Mouse (Mus musculus) neutrophil, adult 5-6 weeks (primary cell): ENCODE measurements at regions not wholly inside any gene's neighbourhood (a gene's known extent, or its start where the extent isn't known, plus 50 kb on each side); places are given as distances from the start of the nearest gene placed in this dataset.

Source experiments
- ATAC-seq: fragments of 151-379, 151-347 bp; 2 replicates; pipeline ENCODE4 v1.8.0; 2017; ENCODE audit warnings: mild to moderate bottlenecking, moderate TSS enrichment; ENCODE audit not compliant: insufficient number of reproducible peaks, poor library complexity, low FRiP score, severe bottlenecking; ENCODE audit errors: extremely low read depth

DNA sequence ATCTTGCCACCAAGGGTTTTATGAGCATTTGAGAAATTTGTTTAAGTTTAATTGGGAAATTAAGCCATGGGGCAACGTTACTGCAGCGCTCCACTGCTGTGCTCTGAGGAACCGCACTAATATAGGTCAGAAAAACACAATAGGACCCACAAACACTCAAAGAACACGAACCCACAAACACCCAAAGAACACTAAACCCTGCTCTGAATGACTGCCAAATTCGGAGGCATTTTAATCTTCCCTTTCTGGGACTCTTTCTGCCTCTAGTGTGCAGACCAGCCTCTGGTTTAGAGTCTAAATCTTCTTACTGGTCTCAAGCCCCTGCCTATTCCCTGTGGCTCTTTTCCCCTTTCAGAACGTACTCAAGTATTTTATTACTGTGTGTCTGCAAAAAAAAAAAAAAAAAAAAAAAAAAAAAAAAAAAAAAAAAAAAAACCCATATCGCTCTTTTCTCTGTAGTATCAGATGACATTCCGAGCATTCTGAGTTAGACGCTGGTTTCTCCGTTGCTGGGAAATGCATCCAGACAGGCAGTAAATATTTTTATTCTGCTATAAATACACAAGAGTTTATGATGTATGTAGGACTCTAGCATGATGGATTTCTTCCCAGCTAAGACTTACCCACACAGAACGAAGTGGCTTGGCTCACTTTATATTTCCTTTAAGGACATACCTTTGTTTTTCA is 186.7 kb upstream of the Ednrb start:
- no peak for ATAC-seq

DNA sequence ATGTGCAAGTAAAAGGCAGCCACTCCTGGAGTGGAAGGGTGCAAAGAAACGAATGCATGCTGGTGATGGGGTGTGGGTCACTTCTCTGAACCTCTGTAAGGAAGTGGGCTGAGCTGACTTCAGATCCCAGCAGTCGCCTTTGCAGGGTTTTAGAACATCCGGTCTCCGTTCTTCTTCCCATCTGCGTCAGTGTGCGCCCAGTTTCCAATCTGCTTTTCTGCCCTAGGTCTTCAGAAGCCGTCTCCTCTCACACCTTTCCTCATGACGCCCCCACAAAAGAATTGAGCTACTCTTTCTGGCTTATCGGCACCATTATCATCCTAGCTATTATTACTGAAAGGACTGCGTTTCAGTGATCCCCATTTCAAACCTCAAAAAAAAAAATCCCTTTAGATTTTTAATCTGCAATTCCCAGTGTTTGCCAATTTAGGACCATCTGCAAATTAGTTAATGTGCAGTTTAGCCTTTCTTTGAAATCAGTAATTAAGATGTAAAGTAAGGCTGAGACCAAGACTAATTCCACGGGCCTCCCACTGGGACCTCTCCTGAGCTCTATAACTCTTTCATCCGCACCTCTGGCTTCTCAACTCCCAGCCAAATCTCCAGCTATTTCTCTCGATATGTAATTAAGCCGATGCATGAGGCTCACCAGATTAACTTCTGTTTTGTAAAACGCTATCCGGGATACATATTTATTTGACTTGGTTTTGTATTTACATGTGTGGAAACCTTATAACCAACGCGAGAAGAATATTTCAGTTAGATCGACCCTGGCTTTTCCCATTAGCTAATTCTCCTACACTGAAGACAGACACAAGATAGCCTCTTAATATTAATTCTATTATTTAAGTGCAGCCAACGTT is 185.7 kb upstream of the Ednrb start:
- ATAC-seq: no peak

DNA sequence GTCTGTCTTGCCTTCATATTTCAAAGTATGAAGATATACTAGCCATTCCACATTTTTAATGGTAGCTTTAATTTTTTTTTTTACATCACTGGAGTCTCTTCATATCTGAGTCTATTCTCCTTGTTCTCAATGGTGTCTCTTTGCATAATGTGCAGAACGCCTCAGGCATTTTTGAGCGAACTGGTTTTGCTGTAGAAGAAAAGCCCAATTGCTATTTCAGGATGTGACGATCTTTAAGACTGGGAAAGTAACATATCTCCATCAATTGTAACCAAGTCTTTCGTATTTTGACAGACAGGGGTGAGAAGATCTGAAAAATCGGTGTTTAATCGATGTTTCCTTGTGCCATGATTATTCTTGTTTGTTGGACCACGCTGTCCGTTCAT is 183.7 kb upstream of the Ednrb start:
- no peak for ATAC-seq

DNA sequence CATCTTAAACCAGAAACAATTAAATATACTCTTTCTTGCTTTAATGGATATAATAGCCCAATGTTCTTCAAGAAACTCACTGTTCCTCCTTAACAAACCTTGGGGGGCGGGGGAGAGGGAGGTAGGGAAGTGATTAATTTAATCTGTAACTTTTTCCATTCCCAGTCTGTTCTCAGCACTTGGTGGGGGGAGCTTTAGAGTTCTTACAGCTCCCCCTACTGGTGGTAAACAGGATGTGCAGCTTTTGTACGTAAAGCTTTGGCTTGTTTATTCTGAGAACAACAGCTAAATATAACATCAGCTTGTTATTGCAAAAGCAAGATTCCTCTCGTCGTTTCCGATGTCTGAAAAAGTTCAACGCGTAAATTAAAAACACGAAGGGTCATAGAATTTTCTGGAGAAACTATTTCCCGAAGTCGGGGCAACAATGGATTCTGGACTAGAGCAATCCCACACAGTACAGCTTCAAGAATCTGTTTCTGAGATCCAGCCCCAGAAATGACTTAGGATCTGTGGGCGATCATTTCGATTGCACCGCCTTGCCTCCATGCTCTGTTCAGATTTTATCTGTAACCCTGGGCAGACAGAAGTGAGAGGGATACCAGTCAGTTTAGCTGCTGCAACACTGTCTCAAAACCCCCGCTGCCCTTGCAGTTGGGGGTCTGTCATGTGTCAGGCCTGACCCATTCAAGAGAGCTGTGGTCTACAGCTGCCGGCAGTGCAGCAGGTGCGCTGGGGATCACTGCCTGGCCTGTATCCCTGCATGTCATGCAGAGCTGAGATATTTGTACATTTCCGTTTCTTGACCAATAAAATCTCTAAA is 183.1 kb upstream of the Ednrb start:
- ATAC-seq: peak; percentile 55

DNA sequence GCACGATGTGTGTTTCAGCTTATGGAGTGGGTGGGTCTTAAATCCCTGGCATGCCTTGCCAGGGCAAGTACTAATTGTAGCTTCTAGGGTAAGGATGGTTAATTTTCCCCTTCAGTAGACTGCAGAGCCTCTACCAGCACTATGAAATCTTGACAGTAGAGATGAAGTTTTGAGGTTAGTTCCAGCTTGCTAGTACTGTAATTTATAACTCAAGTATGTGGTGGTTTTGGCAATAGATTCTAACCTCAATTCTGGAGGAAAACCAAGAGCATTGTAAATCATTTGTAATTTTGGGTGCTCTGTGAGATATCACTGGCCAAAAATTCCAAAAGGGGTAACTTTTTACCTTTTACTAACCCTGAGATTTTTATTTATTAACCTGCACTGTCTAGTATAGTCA is 164.3 kb upstream of the Ednrb start:
- ATAC-seq: no peak

DNA sequence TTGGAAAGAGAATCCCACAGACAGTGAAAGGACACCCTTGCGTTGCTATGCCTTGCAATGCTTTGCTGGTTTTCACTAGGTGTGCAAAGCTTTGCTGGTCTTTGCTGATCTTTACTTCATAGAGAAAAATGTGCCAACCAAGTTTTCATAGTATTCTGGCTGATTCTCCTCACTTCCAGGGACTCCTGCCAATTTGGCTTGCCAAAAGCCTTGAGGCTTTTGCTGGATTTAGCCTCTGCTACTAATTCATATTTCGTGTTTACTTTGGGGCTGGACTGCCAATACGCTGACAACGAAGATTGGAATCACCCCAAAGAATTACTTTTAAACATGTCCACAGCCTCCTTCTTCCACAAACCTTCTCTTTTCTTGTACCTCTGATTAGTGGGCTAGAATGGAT is 162.2 kb upstream of the Ednrb start:
- ATAC-seq: no peak

DNA sequence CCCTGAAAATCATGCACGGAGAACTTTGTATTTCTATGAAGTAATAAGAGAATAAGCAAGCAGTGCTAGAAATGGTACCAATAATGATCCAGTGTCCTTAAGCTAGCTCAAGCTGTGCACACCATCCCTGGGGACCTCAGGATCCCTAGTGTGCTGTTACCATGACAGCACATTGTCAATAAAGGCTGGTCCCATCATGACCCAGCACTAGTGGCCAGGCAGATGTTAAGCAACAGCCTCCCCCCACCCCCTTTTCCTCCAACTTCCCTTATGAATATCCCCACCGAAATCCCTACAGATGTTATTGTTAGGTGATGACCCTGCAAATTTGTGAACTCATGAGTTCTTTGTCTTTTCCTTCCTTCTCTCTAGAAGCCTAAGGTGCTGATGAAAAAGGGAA is 160.9 kb upstream of the Ednrb start:
- ATAC-seq: no peak

DNA sequence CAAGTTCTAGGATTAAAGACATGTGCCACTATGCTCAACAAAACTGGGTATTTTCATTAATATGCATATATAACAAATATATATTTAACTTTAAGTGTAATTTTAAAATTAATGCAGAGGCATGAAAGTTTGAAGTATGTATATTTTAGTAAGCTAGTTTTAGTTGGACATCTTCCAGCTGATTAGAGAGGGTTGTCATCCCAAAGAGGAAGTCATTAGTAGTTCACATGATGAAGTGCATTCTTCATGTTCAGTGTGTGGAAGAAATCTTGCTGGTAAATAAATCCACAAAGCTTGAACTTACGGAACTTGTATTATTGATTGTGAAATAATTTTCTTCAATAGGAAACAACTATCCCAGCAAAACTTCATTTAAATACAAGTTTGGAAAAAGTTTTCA is 158.2 kb upstream of the Ednrb start:
- ATAC-seq: no peak

DNA sequence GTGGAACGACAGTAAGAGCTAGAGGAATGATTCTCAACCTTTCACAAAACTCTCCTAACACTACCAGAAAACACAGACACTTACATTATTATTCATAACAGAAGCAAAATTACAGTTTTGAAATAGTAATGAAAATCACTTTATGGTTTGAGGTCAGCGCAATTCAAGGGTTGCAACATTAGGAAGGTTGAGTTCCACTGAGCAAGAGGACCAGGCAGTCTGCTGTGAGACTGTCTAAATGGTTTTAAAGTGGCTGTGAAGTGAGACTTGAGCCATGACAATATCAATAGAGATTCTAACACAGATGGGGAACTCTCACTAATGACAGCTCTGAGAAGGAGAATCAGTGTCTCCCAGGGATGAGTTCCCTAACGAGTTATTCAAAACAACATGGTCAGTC is 146.2 kb upstream of the Ednrb start:
- no peak for ATAC-seq

DNA sequence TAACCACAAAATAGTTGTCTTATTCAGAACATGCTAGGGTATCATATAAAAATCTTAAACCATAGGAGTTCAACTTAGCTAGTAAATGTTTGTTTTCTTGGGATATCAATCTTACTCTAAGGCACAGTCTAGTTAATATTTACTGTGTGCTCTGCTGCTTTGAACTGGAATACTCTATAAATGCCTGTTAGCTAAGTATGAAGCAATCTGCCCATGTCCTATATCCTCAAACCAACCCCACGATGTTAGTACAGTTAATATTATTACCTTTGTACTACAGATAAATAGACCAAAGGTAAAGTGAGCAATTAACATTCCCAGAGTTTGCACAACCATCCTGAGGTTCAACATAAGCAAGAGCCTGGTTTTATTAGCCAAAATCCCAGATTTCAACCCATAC is 145.7 kb upstream of the Ednrb start:
- ATAC-seq: no peak

DNA sequence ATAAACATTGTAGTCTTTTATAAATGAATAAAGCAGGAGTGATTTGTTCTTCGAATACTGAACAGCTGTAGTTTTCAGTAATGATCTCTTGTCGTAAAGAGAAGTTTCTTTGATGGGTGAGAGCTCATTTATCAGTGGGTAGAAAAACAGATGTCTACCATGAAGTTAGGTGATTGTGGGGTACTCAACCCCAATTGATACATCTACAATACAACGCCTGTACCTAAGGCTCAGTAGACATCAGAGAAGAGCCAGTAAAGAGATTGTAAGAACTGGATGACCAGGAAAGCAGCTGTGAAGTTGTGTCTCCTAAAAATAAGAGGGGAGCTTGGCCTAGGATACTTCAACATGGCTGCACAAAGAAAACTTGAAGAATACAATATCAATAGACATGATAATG is 143.1 kb upstream of the Ednrb start:
- no peak for ATAC-seq

DNA sequence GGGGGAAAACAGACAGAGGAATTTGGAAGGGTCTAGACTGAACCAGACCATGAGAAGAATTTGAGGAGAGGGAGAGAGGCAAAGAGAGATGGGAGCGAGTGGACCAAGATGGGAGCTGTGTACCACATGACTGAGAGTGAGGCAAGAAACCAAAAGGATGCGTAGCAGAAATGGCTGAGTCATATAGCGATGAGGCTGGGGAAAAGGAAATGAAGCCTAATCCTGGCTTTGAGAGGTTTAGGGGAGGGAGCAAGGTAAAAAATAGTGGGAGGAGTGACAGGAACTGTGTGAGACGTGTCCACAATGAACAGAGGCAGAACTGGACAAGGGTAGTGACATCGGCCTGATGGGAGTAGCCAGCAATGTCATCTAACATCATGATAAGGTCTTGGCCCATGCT is 140.1 kb upstream of the Ednrb start:
- ATAC-seq: no peak

DNA sequence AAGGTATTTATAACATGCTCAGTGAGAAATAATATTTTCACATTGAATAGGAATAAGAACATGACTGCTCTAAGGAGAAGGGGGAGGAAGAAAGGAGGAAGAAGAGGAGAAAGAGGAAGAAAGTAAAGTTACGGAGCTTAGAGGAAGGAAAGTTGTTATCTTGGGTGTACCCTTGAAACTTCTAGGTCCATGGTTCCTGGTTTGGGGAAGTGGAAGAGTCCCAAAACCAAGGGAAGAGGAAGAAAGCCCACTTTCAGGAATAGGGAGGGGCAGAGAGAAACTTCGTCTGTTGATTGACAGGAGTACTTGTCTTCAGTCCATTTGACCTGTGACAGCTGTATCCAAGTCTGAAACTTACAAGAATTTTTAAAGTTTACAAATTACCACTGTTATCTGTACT is 134.6 kb upstream of the Ednrb start:
- no peak for ATAC-seq

DNA sequence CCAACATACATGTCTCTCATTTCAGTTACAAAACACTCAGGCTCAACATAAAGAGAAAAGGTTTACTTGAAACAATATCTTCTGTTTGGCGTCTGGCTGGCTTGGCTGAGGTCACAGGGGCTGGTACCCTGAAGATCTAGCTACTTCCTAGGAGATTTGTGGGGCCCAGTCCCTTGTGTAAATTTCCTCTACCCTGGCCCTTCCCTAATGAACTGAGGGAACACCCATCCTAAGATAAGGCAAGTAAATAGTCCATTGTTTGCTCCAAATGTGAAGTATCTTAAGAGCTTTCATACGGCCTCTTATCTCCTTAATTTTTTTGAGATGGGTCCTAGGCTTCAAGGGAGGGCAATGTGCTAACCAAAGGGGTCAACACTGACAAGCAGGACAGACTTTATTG is 133.6 kb upstream of the Ednrb start:
- no peak for ATAC-seq

DNA sequence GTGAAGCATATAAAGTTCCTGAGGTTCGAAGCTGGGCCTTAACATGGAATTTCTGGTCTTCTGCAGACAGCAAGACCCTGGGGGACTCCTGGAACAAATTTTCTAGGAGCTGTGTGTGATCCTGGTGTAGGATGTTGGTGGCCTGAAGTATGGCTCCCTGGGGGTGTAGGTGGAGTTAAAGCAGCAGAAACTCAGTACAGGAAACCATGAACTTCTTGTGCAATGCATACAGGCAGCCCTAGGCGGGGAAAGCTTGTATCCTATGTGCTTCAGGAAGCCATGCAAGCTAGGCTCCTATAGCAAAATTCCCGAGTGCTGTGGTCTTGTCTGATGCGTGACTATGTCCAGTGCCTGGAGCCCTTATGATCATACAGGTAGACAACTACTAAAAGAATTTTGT is 129.8 kb upstream of the Ednrb start:
- ATAC-seq: no peak

DNA sequence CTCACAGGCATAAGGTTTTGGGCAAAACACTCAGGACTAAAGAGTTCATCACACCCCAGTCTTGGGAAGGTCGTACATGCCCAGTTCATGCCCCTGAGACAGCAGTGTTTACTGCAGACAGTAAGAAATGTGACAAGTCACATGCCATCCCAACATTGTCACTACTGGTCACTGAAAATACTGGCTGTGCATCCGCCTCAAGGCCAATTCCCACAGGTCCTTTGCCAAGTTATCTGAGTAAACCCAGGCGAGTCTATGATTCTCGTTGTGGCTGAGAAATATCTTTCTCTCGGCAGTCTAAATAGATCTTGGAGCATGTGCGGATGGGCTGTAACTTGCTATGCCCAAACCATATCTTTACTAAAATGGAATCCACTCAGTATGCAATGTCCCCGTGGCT is 128.9 kb upstream of the Ednrb start:
- no peak for ATAC-seq

DNA sequence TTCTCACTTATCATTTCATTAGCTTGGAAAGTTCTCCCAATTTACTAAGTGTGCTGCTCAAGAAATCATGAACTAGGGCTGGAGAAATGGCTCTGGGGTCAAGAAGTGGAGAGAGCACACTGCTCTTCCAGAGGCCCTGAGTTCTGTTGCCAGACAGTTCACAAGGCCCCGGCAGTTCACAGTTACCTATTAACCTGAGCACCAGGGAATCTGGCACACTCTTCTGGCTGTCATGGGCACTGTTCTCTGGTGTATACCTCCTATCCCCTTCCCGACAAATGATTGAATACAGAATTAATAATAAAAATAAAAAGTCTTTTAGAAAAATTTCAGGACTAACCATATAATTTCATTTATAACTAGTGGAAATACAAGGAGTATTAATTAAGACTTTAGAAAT is 125.1 kb upstream of the Ednrb start:
- no peak for ATAC-seq

DNA sequence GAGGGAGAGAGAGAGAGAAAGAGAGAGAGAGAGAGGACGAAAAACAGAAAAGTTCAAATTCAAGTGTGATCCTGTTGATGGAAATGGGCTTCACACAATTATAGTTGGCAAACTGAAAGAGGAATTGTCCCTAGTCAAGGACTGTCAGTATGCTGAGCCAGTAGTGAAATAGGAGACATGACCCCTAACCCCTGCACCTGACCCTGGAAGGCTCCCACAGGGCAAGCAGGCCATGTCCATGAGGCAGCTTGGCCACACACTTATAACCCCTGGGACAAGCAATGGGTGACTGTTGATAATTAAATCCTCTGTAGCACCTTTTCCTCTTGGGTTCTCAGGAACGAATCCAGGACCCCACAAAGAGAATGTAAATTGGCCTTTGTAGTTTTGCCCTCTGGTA is 122.1 kb upstream of the Ednrb start:
- no peak for ATAC-seq

DNA sequence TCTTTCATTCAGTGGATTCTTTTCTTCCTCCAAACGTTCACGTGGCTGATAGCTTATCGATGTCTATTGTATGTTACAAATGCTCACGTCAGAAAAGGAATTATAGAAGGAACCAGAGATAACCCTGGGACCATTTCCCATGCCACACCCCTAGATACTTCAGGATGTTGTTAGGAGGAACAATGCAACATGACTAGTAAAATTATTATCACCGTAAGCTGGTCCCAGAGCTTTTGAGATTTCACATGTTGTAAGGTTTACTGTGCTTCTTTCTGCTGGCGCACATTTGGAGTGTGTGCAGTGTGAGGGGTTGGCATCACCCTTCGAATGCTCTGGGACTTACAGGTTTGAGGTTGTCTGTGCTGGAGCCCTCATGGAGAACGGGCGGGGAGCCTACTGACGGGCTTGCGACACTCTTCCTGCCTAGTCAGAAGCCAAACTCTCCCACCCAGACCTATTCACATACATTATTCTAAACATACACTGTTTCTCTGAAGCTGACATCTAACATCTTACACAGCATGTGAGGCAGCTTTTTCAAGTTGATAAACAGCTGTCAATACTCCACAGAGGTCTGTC is 118.2 kb upstream of the Ednrb start:
- ATAC-seq: no peak

DNA sequence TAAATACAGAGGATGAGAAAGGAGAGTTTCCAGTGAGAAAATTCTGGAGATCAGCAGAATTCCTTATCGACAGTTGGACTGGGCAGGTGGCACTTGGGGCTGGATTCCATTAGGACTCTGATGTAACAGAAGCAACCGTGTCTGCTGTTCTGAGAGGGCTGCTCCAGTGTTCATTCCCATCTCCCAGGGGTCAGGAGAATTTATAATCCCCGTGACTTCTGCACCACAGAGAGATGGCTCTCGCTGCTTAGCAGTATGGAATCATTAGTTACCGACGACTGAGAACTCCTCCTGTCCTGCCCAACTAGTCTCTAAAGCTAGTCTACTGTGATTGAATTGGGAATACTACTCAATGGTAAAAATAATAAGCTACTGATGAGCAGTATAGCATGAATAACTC is 107.7 kb upstream of the Ednrb start:
- no peak for ATAC-seq
